Mouse (Mus musculus) layer of hippocampus, adult 18-20 months (tissue): Measurements from ENCODE around the gene Rpl34. TPM values are rescaled to one million over a fixed set of nuclear protein-coding genes. Genes with fewer than 3 reads are reported as not detected.

Source experiments
- DNase-seq, 2 experiments: peaks; one replicate each; pipeline ENCODE4 v3.0.0; 2022; ENCODE audit warnings: low spot score in 2 of 2
- total RNA-seq, 2 experiments: library from RNA; stranded (reverse); gene quantifications; 2 replicates each; pipeline ENCODE4 v1.2.3; 2021

The Rpl34 gene
- total RNA-seq, 2 experiments from 2014 or later: 350 to 366 TPM

DNA sequence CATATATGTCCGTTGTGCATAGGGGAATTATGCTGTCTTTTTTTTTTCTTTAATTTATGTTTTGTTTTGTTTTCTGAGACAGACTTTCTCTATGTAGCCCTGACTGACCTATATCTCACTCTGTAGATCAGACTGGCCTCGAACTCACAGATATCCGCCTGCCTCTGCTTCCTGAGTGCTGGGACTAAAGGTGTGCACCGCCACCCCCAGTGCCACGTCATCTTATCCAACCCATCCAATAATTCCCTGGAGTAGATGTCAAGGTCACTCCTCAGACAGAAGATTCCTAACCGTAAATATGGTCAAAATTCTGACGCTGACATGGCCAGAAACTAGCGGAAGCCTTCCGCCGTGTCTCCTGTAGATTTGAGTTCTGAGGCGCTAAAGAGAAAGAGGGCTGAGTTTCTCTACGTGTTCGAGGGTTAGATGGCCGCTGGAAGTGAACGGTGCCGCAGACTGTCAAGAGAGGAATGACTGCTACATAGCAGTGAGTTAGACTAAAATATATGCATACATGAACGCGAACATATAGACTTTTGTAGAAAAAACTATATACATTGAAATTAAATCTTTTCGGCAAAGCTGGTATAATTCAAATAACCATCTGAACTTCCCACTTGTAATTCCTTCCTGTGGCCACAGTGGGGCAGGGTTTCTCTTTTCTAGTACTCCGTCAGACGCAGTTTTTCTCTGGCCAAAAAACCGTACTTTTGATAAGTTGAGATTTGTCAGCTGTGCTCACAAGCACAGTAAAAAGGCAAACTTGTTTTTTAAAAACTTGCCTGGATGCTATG is 15.2 kb downstream of the Rpl34 start:
- DNase-seq: peak; percentile 42 to 82

DNA sequence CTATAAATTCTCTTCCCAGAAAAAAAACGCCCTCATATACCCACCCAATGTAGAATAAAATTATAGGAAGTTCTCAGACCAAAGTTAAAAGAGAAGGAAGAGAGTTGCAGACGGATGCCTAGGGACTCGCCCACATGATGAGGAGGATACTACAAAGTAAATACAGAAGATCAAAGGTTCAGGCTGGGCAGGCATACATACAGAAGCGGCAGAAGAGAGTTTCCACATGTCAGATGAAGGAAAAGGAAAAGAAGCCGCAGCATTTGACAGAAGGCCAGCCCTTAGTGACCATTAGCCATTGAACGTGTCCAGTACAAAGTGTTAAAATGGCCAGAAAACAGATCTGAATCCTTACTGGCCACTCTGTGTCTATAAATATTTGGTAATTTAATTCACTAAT is 17.3 kb downstream of the Rpl34 start:
- no peak for DNase-seq

DNA sequence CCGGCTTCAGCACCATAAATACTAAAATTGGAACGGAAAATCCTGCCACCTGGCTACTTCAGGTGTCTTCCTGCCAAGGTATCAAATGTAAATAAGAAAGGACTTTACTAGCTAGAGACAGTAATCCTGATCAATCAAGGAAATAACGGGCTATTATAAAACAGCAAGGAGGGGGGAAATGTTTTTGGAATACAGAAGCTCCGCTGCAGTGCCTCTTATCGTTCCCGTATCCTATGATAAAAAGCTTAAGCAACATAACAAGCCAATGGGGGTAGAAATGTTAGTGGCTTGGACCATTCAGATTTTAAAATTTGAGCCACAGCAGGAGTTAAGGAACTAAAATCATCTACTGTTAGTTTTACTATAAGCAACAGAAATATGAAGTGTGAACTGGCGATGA is 20.1 kb downstream of the Rpl34 start:
- no peak for DNase-seq

DNA sequence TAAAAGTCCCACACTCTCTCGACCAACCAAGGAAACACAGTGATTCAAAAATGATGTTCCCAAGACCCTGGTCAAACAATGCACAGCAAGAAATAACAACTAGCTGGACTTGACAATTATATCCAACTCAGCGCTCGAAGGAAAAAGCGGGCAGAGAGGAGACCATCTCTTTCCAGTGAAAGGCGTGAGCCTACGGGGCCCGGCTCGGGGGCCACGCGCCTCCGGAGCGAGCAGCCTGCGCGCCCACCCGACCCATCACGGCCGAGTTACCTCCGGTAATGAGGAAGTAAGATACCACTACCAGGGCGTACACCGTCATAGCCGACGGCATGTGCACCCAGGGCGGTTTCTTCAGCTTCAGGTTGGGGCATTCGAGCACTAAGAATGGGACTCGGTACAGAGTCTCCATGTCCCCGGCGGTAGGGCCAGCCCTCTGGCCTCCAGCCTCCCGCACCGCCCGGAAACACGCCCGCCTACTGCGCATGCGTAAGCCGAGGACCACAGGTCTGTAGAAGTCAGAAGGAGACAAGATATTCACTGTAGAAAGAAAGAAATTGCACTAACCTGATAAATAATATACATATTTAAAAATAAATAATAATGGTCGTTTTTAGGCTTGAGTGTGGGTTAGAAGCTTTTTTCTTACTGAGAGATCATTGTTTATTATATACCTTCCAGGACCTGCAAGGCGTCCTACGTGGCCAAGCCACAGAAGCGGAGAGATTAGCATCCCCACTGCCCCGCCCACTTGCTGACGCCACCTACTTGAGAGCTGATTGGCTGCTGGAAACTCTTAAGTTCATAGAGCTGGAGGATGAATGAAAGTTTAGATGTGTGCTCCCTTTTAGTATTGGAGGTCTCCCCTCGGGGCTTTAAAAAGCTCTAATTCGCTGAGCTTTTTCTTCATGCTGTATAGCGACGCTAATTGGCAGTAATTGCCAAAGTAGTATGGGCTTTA is 21.0 kb downstream of the Rpl34 start, which contains the start of gene Ostc:
TSS of gene Ostc (minus strand) at position 478 of the 958 bp plus-strand sequence.
- peak; percentile 88 to 97 for DNase-seq

DNA sequence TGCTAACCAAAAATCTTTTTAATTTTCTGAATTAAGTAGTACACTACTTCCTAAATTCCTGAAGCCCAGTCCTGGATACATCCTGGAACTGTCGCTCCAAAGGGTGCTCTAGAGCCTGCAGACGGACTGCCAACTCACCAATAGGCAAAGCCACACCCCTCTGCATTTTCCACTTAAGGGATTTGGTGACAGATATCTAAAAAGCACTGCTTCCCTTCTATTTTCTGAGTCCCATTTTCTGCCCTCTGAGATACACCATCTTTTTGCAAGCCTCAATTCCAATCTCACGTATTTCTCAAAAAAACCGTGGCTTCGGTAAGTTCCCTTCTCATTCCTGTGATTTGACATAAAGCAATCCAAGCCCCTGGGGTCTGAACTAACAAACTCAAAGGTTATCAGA is 21.7 kb downstream of the Rpl34 start:
- no peak for DNase-seq

DNA sequence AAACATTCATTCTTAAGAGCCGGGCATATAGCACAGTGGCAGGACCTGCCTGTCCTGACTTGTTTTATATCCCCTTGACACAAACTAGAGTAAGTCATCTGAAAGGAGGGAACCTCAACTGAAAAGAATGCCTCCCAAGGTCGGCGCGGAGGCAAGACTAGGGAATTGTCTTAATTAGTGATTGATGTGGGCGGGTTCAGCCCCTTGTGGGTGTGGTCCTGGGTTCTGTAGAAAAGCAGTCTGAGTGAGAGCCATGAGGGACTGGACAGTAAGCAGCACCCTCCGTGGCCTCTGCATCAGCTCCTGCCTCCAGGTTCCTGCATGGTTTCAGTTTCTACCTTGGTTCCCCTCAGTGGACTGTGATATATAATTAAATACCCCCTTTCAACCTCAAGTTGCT is 27.9 kb downstream of the Rpl34 start:
- DNase-seq: no peak

DNA sequence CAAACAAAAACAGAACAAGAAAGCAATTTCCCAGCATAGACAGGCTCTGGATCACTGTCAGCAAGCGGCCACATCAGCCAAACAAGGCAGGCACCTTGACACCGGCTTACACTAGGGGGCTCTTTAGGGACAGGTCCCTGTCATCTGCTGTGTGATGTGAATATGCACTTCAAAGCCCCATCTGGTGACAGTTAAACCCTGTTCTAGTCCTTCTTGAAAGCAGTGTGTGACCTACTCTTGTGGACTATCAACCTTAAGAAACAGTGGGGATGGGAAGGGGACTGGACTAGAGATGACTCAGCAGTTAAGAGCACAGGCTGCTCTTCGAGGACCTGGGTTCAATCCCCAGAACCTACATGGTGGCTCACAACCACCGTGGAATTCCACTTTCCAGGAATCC is 32.6 kb downstream of the Rpl34 start:
- DNase-seq: no peak

DNA sequence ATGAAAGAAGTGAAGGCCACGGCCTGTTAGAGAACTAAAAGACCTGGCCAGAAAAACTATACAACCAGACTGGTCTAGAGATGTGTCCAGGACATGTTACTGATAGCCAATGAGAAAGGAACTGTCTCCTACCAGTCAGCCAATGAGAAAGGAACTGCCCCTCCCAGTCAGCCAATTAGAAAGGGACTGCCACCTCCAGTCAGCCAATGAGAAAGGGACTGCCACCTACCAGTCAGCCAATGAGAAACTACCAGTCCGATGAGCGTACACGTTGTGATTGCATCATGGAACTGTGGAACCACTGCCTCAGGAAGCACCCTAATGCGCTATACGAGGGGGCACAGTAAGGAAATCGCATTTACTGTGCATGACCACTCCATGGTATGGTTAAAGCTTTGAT is 35.5 kb downstream of the Rpl34 start:
- DNase-seq: no peak

DNA sequence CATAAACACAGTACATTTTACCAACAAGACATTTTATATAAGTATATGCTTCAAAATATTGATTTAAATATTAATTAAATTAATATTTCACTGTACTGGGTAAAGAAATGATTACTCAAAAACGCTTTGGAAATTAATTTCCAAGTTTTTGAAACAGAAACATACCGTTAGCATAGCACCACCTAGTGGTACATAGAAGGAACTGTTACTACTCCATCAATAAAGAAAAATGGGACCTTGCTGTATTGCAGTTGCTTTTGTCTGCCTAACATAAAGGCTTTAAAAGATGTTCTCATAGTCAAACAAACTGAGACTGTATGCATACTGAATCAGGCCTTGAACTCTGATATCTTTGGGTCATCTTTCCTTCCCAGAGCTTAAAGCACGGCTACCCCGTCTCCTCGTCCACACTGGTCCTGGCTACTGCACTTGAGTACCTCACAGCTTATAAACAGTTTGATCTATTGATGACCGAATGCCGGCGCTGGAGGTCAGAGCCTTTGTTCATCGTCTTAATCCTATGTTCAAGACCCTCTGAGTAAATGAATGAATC is 36.1 kb downstream of the Rpl34 start:
- DNase-seq: no peak

DNA sequence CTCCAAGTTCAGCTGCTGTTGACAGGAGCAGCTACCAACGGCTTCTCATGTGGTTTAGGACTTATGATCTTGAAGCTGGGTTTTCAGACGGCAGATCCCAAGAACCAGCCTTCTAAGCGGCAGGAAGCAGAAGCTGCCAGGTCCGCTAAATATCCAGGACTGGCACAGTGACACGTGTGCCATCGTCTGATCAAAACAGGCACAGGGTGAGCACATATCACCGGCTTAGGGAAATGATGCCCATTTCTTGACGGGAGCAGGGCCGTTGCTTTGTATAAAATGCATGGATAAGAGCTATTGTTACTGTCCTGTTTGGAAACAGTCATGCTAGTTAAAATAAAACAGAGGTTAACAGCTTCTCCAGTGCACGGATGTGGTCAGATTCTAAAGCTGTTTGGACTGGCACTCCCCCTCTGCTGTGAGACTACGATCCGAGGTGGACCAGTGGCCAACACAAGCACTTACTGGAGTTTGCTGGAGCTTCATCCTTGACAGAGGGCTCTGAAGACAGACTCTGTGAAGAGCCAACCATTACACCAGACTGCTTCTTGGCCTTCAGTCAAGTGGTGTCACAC is 38.5 kb downstream of the Rpl34 start:
- DNase-seq: no peak

DNA sequence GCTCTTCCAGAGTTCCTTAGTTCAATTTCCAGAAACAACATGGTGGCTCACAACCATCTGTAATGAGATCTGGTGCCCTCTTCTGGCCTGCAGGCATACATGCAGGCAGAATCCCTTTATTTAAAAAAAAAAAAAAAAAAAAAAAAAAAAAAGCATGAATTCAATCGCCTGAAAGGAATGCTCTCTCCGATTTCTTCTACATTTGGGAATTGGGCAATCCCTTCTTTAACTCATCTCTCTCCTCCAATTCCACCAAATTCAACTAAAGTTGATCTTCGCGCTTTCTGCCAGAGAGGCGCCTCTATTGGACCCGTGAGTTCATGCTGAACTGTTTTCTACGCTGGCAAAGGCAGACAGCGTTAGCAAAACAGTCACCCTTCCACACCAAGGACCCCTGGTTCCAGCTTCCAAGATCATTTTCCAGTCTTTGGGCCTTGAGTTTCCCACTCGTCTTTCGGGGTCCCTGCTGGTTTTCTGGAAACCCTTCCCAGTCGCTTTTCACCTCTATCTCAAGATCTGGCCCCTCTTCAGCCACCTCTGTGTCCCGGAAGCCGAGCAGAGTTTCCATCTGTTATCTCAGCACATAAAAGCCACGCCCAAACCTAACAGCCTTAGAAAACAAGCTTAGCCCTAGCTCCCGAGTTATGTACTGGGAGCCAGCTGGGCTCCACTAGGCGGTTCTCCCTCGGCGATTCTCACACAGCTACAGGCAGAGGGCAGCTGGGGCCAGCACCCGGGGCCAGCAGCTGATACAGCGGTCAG is 39.2 kb downstream of the Rpl34 start:
- no peak for DNase-seq

DNA sequence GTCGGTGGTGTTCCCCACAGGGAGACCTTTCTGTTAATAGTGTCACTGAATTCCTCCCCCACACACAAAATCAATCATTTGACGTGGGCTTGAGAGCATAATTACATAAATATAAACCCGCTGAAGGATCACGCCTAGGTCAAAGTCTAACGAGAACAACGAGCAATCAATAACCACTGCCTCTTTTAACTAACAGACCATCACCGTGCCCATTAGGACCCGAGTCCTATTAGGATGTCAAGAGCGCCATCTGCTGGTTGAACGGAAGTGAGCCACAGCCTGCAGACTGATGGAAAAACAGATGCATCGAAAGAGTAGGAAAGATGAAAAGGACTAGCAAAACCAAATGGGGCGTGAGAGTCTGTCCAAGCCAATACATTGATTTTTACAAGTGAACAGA is 40.6 kb downstream of the Rpl34 start:
- peak; percentile 82 to 96 for DNase-seq

DNA sequence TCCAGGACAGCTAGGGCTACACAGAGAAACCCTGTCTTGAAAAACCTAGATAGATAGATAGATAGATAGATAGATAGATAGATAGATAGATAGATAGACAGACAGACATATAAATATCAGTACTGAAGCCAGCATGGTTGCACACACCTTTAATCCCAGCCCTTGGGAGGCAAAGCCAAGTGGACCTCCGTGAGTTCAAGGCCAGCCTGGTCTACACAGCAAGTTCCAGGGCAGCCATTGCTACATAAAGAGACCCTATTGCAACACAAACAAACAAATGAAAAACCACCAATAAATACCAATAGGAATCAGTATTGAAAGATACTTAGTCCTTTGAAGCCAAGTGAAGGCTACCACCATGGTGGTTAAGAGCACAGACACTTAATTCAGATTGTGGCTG is 43.1 kb downstream of the Rpl34 start:
- no peak for DNase-seq

DNA sequence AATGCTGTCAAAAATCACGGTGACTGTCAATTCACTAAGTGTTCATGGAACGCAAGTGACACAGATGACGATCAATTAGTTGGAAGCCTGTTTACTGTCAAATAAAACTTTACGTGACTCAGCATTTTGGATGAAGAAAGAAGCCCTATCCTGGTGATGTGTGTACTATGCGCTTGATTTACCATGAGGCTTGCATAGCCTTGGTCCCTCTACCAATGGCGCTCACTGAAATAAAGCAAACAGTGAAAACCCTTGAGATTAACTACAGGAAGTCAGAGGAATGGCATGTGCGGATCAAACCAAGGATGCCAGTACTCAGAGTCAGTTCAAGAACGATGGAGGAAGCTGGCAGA is 45.2 kb downstream of the Rpl34 start:
- no peak for DNase-seq

DNA sequence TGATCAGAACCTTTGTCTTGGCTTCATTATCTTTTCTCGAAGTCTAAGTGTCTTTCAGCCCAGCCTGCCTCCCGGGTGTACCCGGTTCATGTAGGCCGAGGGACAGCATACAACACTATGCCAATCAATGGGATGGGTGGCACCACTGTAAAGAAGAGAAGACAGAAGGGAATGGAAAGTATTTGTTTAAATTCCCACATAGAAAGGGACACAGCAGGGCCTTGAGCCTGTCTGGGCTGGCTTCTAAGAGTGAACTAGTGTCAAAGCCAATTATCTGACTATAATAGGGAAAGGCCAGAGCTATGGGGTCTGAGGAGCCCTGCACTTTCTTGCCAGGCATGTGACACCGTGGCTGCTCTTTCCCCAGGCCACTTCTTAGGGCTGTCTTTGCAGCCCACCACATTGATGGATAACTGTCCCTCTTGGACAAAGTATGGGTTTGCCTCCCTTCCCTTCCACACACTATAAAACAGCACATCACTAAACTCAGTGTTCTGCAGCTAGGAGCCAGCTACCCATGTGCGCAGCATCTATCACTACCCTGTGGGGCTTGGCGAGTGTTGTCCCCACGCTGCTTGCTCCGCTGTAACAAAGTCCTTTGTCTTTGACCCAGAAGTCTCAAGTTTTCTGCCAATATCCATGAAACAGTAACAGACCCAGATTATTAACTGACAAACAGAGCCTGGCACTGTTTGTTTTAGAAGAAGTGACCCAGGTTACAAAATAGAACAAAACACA is 45.8 kb downstream of the Rpl34 start:
- DNase-seq: no peak

DNA sequence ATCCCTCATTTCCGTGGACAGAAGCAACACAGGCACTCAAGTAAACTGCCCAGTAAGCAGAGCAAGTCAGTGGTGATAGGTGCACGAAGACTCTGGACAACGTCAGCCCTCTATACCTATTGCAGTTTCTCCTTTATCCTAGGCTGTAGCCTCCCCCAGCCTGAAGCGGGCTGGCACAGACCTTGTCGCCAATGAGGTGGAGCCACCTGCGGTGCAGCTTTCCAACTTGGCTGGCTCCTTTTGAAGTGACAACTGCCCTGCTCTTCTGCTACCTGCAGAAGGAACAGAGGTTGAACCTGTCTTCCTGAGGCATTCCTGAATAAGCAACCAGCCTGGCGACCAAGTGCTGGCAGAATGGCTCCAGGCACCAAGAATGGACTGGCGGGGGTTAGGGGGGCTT is 46.4 kb downstream of the Rpl34 start:
- DNase-seq: no peak

DNA sequence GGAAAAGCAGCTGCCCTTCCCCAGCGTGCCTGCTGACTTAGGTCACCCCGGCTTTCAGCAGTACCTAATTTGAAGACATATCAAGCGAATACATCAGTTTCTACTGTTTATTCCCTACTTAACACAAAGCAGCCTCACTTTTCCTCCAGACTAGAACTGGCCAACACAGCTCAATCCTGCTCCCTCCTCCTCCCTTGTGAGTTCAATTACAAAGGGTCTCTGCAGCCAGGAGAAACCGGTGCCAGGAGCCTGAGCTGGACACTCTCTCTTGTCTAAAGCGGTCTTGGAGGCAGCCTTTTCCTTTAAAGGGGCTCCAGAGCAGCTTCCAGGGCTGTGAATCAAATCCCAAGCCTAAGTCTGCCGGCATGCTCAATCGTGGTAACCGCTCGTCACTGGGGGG is 48.0 kb downstream of the Rpl34 start:
- no peak for DNase-seq

DNA sequence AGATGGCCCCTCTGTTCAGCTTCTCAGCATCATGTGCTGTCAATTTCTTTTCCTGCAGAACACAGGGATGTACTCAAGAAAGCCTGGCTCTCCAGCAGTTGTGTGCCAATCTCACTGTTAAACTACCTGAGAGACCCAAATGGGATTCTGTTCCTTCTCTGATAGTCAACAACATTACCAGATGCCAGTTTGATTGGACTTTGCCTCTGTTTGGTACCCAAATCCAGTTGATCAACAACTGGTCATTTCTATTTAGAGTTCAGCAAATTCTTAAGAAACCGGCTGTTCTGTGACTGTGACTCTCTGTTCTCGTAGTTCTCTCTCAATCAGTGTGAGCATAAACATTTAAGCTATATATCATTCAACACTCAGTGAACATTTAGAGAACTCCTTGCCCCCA is 49.0 kb downstream of the Rpl34 start:
- no peak for DNase-seq

DNA sequence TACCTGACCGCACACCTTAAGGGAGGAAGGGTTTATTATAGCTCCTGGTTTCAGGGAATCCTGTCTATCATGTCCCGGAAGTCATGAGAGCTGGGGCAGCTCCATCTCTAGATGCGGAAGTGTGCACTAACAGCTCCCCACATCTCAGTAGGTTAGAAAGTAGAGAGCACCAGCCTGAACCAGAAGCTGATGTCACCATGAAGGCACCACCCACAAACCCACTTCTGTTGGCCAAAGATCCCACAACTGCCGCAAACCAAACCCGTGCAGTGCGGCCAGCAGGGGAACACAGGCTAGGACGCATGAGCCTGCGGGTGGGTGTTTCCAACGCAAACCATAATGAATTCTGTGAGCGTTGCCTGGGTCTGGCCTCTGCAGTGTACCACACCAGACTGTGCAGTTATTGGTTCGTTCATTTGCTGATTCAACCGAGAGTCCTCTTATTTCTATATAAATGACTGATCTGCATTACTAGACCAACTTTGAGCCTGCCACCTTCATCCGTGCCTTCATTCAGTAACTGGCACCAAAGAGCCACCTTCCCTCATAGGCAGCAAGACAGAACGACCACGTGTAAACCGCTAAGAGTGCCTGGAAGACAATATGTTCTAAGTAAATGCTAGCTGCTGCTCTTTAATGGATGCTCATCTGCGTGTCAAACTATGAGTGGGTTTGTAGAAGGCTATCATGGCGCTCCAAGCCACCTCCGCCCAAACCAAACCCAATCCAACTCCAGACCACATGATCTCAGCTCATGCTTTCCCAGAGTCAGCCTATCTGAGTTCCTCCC is 52.3 kb downstream of the Rpl34 start:
- DNase-seq: no peak
